Mouse (Mus musculus) kidney, adult 18-20 months (tissue): ENCODE measurements around the gene Grsf1.

Experiments
- DNase-seq: peaks from one replicate; pipeline ENCODE4 v3.0.0; 2021

Grsf1 gene

GRCm38 (mm10) chr5:88675443-88676387 is at the start of gene Grsf1:
Gene Grsf1, minus strand, starts transcription at chr5:88676171.
- DNase-seq, result peak; percentile 94

GRCm38 (mm10) chr5:88724030-88724429 is 48.1 kb upstream of the Grsf1 start:
- DNase-seq, result no peak

- DNase-seq, result peak; percentile 32
Observed at GRCm38 (mm10) chr5:88722213-88722600, 46.2 kb upstream of the Grsf1 start.

- peak; percentile 48 for DNase-seq
Observed at GRCm38 (mm10) chr5:88721565-88722212, 45.7 kb upstream of the Grsf1 start.

GRCm38 (mm10) chr5:88721003-88721475 is 45.1 kb upstream of the Grsf1 start:
- DNase-seq, result no peak

- DNase-seq, result peak; percentile 99
Observed at GRCm38 (mm10) chr5:88720116-88721002, 44.4 kb upstream of the Grsf1 start, which contains the start of gene Mob1b. Gene Mob1b, plus strand, starts transcription at chr5:88720855.

- no peak for DNase-seq
Observed at GRCm38 (mm10) chr5:88716983-88717382, 41.0 kb upstream of the Grsf1 start.

GRCm38 (mm10) chr5:88712328-88712727 is 36.4 kb upstream of the Grsf1 start:
- DNase-seq, result no peak

GRCm38 (mm10) chr5:88711618-88712224 is 35.8 kb upstream of the Grsf1 start:
- DNase-seq, result no peak

- DNase-seq, result no peak
Observed at GRCm38 (mm10) chr5:88711128-88711527, 35.2 kb upstream of the Grsf1 start.

- DNase-seq, result no peak
Observed at GRCm38 (mm10) chr5:88703551-88703950, 27.6 kb upstream of the Grsf1 start.

- peak; percentile 45 for DNase-seq
Observed at GRCm38 (mm10) chr5:88702041-88702440, 26.1 kb upstream of the Grsf1 start.

- no peak for DNase-seq
Observed at GRCm38 (mm10) chr5:88699251-88699913, 23.4 kb upstream of the Grsf1 start.

- DNase-seq, result no peak
Observed at GRCm38 (mm10) chr5:88697291-88697690, 21.3 kb upstream of the Grsf1 start.

- DNase-seq, result no peak
Observed at GRCm38 (mm10) chr5:88693057-88693456, 17.1 kb upstream of the Grsf1 start.

- DNase-seq, result no peak
Observed at GRCm38 (mm10) chr5:88692586-88692985, 16.6 kb upstream of the Grsf1 start.

GRCm38 (mm10) chr5:88691506-88692095 is 15.6 kb upstream of the Grsf1 start:
- no peak for DNase-seq

GRCm38 (mm10) chr5:88690681-88691505 is 14.9 kb upstream of the Grsf1 start:
- no peak for DNase-seq

- no peak for DNase-seq
Observed at GRCm38 (mm10) chr5:88689279-88689938, 13.4 kb upstream of the Grsf1 start.
